Mouse (Mus musculus): ENCODE results near the gene Fcrl1.

Gene Fcrl1

GRCm38 (mm10) chr3:87410605-87411004, 34.4 kb downstream of the Fcrl1 start:
- no peak for DNase-seq (ENCODE audit: low read depth)

GRCm38 (mm10) chr3:87411150-87411549, 35.0 kb downstream of the Fcrl1 start:
- DNase-seq (ENCODE audit: low read depth), result peak; percentile 62

DNA sequence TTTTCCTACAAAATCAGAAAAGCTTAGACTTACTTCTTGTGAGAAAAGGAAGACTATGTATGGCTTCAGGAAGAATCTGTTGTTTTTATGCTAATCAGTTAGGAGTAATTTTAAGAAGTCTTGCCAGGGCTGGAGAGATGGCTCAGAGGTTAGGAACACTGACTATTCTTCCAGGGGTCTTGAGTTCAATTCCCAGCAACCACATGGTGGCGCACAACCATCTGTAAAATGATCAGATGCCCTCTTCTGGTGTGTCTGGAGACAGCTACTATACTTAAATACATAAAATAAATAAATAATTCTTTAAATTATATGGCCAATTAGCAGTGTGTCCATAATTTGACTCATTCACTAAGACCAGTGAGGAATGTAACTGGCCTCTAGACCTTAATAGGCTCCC, 44.5 kb downstream of the Fcrl1 start:
- DNase-seq (ENCODE audit: low read depth), result no peak

- no peak for DNase-seq (ENCODE audit: low read depth)
These were observed 46.3 kb downstream of the Fcrl1 start for GRCm38 (mm10) chr3:87422386-87422910.

GRCm38 (mm10) chr3:87435479-87435878, 59.3 kb downstream of the Fcrl1 start, which contains the start of gene Fcrl5:
TSS of gene Fcrl5 (plus strand) at chr3:87435773.
- no peak for DNase-seq (ENCODE audit: low read depth)

DNA sequence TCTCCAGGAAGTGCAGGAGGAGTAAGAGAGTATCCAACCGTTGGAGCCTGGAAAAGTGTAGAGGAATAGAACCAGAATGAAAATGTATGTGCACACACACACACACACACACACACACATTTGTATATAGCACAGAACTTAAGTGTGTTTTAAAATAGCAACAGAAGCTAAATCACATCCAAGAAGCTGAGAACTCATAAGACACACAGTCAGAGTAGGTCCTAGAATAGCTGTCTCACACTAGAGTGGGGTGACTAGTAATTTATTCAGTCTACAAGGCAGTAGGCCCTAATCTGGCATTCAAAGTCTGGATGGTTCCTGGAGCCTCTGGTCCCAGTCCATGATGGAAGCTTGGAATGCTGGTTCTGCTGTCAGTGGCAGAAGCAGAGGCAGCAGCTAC, 64.4 kb downstream of the Fcrl1 start:
- no peak for DNase-seq (ENCODE audit: low read depth)

GRCm38 (mm10) chr3:87443968-87444367, 67.8 kb downstream of the Fcrl1 start:
- no peak for DNase-seq (ENCODE audit: low read depth)

Measured in induced T-regulatory cell, adult 2 months (primary cell).